Mouse (Mus musculus) ES-E14 (cell line): ENCODE measurements around the gene Mmel1. TPM values are rescaled to one million over a fixed set of nuclear protein-coding genes. Genes with fewer than 3 reads are reported as not detected.
A peak's percentile ranks its signal among the peaks of the same experiment; 100 is the strongest.

Source experiments
- DNase-seq: peaks from one replicate; pipeline ENCODE4 v3.0.0-alpha.2; 2013; ENCODE audit warnings: low read depth, low spot score
- H3K27ac ChIP-seq: 2 replicates; pipeline ENCODE4 v1.5.1; 2012; ENCODE audit warnings: low read depth, mild to moderate bottlenecking, low read length, moderate library complexity, mixed read lengths; ENCODE audit not compliant: poor library complexity, insufficient read depth, severe bottlenecking
- H3K36me3 ChIP-seq: 2 replicates; pipeline ENCODE4 v1.6.1; 2012; ENCODE audit warnings: mild to moderate bottlenecking, low read length, moderate library complexity, mixed read lengths; ENCODE audit not compliant: control insufficient read depth, poor library complexity, insufficient read depth, severe bottlenecking
- H3K4me1 ChIP-seq, 2 experiments: fragments of 150-350 bp in 1 of 2; sonication (generic) in 1 of 2; 2 replicates each; pipeline ENCODE4 v1.6.1; 2012; ENCODE audit warnings: low read length in 2 of 2, mild to moderate bottlenecking in 1 of 2, mixed read lengths in 1 of 2; ENCODE audit not compliant: control insufficient read depth in 2 of 2, insufficient read depth in 2 of 2, poor library complexity in 1 of 2
- H3K4me3 ChIP-seq, 2 experiments: fragments of 150-350 bp in 1 of 2; sonication (generic) in 1 of 2; 2 replicates each; pipeline ENCODE4 v1.5.1; 2012; ENCODE audit warnings: low read length in 2 of 2, low read depth in 1 of 2, mild to moderate bottlenecking in 1 of 2, mixed read lengths in 1 of 2; ENCODE audit not compliant: insufficient read depth in 1 of 2, poor library complexity in 1 of 2, severe bottlenecking in 1 of 2
- H3K9ac ChIP-seq: 2 replicates; pipeline ENCODE4 v1.6.1; 2012; ENCODE audit warnings: low read depth, mild to moderate bottlenecking, low read length, mixed read lengths; ENCODE audit not compliant: poor library complexity, insufficient read depth, severe bottlenecking
- H3K9me3 ChIP-seq: fragments of 150-350 bp; sonication (generic); 2 replicates; pipeline ENCODE4 v1.6.1; 2012; ENCODE audit warnings: low read depth, mild to moderate bottlenecking, low read length; ENCODE audit not compliant: control insufficient read depth, insufficient read depth
- CHD2 ChIP-seq: IDR thresholded peaks from 2 replicates; pipeline ENCODE4 v1.6.1; 2014; ENCODE audit warnings: mild to moderate bottlenecking, low read depth, low read length, inconsistent platforms
- HCFC1 ChIP-seq: IDR thresholded peaks from 2 replicates; pipeline ENCODE4 v1.6.1; 2012; ENCODE audit warnings: low read length, inconsistent platforms, borderline replicate concordance; ENCODE audit not compliant: insufficient read depth
- MAFK ChIP-seq: IDR thresholded peaks from 2 replicates; pipeline ENCODE4 v1.6.1; 2014; ENCODE audit warnings: mild to moderate bottlenecking, low read depth, low read length, inconsistent platforms; ENCODE audit not compliant: insufficient read depth
- ZC3H11A ChIP-seq: IDR thresholded peaks from 2 replicates; pipeline ENCODE4 v1.6.1; 2012; ENCODE audit warnings: low read depth, mild to moderate bottlenecking, inconsistent platforms, low read length, borderline replicate concordance
- ZNF384 ChIP-seq: IDR thresholded peaks from 2 replicates; pipeline ENCODE4 v1.6.1; 2012; ENCODE audit warnings: low read depth, low read length, inconsistent platforms
- in situ Hi-C, 2 experiments: fragments of 600-800 bp; cut with MboI; formaldehyde crosslinking; loops; one replicate each; pipeline ENCODE4 v1.15.1; 2025; ENCODE audit warnings: low sequenced_read_pairs in 2 of 2, inconsistent platforms in 1 of 2; ENCODE audit not compliant: unreplicated experiment in 2 of 2
- total RNA-seq: library from RNA; depleted of rRNA; stranded (reverse); fragments of 300-350 nt; gene quantifications from 2 replicates; pipeline ENCODE4 v1.2.3, GENCODE M21; 2012

Gene Mmel1
- total RNA-seq, 1 experiment = 2.4 TPM

- H3K4me1 ChIP-seq = peaks cover 0 to 9% of the 10 kb centered on the region in 2 experiments; a peak in 1 of 4 replicates
- no peaks in the 10 kb centered on the region for H3K9me3 ChIP-seq
- no peak overlapping the region for H3K27ac ChIP-seq
- in situ Hi-C loops = loop anchor here (10.0 to 25.0 kb wide), 2 partner anchors 178 to 350 kb away; partner anchors contain the start of genes Faap20 (in 1 of the 2) and Pex10 (in 1 of the 2)
- H3K36me3 ChIP-seq = no peaks in the 10 kb centered on the region
- no peak for DNase-seq
- H3K4me3 ChIP-seq = no peak overlapping the region
- TF ChIP-seq ZC3H11A = no peak
- TF ChIP-seq CHD2 = no peak
- TF ChIP-seq ZNF384 = no peak
- TF ChIP-seq HCFC1 = no peak
- no peak for TF ChIP-seq MAFK
- H3K9ac ChIP-seq = no peak overlapping the region
Measured at GRCm38 (mm10) chr4:154886876-154887592, 17.6 kb downstream of the Mmel1 start.

- in situ Hi-C loops = loop anchor here (10.0 to 25.0 kb wide), 2 partner anchors 177 to 350 kb away; partner anchors contain the start of genes Faap20 (in 1 of the 2) and Pex10 (in 1 of the 2)
- no peaks in the 10 kb centered on the region for H3K9me3 ChIP-seq
- peaks cover 0 to 9% of the 10 kb centered on the region in 2 experiments; a peak in 1 of 4 replicates for H3K4me1 ChIP-seq
- no peaks in the 10 kb centered on the region for H3K36me3 ChIP-seq
- no peak overlapping the region for H3K9ac ChIP-seq
- DNase-seq = no peak
- H3K27ac ChIP-seq = no peak overlapping the region
- no peak overlapping the region for H3K4me3 ChIP-seq
- TF ChIP-seq ZC3H11A (no peak), CHD2 (no peak), MAFK (no peak), HCFC1 (no peak), ZNF384 (no peak)
Measured at GRCm38 (mm10) chr4:154887593-154888250, 18.3 kb downstream of the Mmel1 start.

- TF ChIP-seq CHD2 (no peak), ZC3H11A (no peak), MAFK (no peak), ZNF384 (no peak), HCFC1 (no peak)
- no peaks in the 10 kb centered on the region for H3K9me3 ChIP-seq
- peaks cover 0 to 6% of the 10 kb centered on the region in 2 experiments; a peak in 1 of 4 replicates for H3K4me1 ChIP-seq
- H3K4me3 ChIP-seq = peak overlapping the region in 1 of 2 experiments; percentile 26; a peak in 1 of 4 replicates
- DNase-seq = no peak
- H3K9ac ChIP-seq = no peak overlapping the region; the same call in 1 of the 2 replicates
- in situ Hi-C loops = loop anchor here in 1 of 2 experiments (25.0 kb wide), 1 partner anchor 346 kb away; the partner anchor contains the start of gene Faap20
- H3K27ac ChIP-seq = no peak overlapping the region
- H3K36me3 ChIP-seq = no peaks in the 10 kb centered on the region
Measured at GRCm38 (mm10) chr4:154890887-154891286, 21.5 kb downstream of the Mmel1 start.

- in situ Hi-C loops = loop anchor here in 1 of 2 experiments (25.0 kb wide), 1 partner anchor 342 kb away; the partner anchor contains the start of gene Faap20
- no peak for DNase-seq
Measured at GRCm38 (mm10) chr4:154895549-154895948, 26.2 kb downstream of the Mmel1 start.

More at GRCm38 (mm10) chr4:154895549-154895948, 26.2 kb downstream of the Mmel1 start:
- TF ChIP-seq MAFK (no peak), ZNF384 (no peak)
- no peaks in the 10 kb centered on the region for H3K36me3 ChIP-seq
- H3K4me1 ChIP-seq = peaks cover 0 to 14% of the 10 kb centered on the region in 2 experiments; a peak in 1 of 4 replicates
- H3K9ac ChIP-seq = no peak overlapping the region
- no peak overlapping the region for H3K27ac ChIP-seq
- H3K9me3 ChIP-seq = no peaks in the 10 kb centered on the region
- H3K4me3 ChIP-seq = peak overlapping the region; percentile 48 to 51; a peak in 1 of 4 replicates
